Mouse (Mus musculus) erythroblast, embryonic 14.5 days (primary cell): ENCODE measurements around the gene Zfp827. TPM values are rescaled to one million over a fixed set of nuclear protein-coding genes. Genes with fewer than 3 reads are reported as not detected.
"Not testable (repeated sequence)": the region's sequence is repeated elsewhere in the genome, so short reads cannot be mapped to it uniquely, and the experiment has no call there.

Experiments used
- H3K27me3 ChIP-seq: 2 replicates; pipeline ENCODE4 v1.6.1; 2012; ENCODE audit warnings: inconsistent platforms; ENCODE audit not compliant: control insufficient read depth
- H3K36me3 ChIP-seq: 2 replicates; pipeline ENCODE4 v1.6.1; 2012; ENCODE audit warnings: mild to moderate bottlenecking, inconsistent platforms; ENCODE audit not compliant: control insufficient read depth
- H3K4me1 ChIP-seq: 2 replicates; pipeline ENCODE4 v1.6.1; 2012; ENCODE audit warnings: inconsistent platforms; ENCODE audit not compliant: control insufficient read depth
- H3K4me3 ChIP-seq: replicated peaks from 2 replicates; pipeline ENCODE3; 2012; ENCODE audit warnings: moderate library complexity, mild to moderate bottlenecking, inconsistent platforms
- H3K9me3 ChIP-seq: 2 replicates; pipeline ENCODE4 v1.6.1; 2012; ENCODE audit warnings: low read length, inconsistent platforms, mixed read lengths; ENCODE audit not compliant: control insufficient read depth
- GATA1 ChIP-seq: IDR thresholded peaks from 2 replicates; pipeline ENCODE4 v1.6.1; 2012; ENCODE audit warnings: low read length, inconsistent platforms, mixed read lengths
- TAL1 ChIP-seq: IDR thresholded peaks from 3 replicates; pipeline ENCODE4 v1.6.1; 2012; ENCODE audit warnings: low read length, inconsistent platforms, mixed read lengths
- polyA plus RNA-seq: library from polyadenylated mRNA; stranded (reverse); fragments of >175 nt; gene quantifications from 2 replicates; pipeline ENCODE4 v1.2.3, GENCODE M21; 2012

The Zfp827 gene
- polyA plus RNA-seq, 1 experiment, result 0.03 TPM

DNA sequence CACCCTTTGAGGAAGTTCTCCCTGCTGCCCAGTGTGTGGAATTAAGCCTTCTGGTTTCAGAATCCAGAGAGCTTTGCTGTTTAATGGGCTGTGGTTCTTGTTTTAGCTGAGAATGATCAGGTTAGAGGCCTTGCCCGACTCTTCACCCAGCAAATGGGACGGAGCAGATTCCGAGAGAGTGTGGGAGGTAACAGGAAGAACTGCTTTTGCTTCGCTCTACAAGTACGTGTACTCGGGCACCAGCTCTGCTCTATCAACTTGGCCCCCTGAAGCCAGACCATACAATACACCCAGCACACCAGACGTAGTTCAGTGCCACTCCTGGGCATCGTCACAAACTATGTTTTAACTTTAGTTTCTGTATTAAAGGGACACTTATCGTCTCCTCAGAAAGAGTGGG lies 85.3 kb downstream of the Zfp827 start:
- H3K4me1 ChIP-seq, result peaks cover 3% of the 10 kb centered on the region; the same call in 1 of the 2 replicates
- H3K36me3 ChIP-seq, result no peaks in the 10 kb centered on the region; the same call in 1 of the 2 replicates
- TF ChIP-seq GATA1 (no peak), TAL1 (no peak)
- H3K27me3 ChIP-seq, result no peaks in the 10 kb centered on the region
- no peak overlapping the region for H3K4me3 ChIP-seq
- no peaks in the 10 kb centered on the region; the same call in 1 of the 2 replicates for H3K9me3 ChIP-seq

DNA sequence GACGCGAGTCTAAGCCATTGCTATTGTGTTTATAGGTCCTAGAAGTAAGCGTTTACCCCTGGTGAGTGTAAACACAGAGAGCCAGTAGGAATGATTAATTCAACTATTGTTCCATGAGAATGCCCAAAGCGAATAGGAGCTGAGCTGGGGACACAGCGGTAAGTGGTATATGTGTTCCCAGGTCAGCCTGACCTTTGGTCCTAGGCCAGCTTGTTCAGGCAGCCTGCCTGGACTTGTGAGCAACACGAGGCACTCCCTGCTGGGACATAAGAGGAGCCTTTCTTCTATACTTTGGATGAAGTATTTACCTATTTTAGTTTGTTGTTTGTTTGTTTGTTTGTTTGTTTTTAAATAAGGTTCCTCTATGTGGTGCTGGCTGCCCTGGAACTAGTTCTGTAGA lies 86.3 kb downstream of the Zfp827 start:
- Histone ChIP-seq H3K4me3 (no peak overlapping the region), H3K36me3 (no peaks in the 10 kb centered on the region; the same call in 1 of the 2 replicates), H3K4me1 (peaks cover 3% of the 10 kb centered on the region; the same call in 1 of the 2 replicates), H3K27me3 (no peaks in the 10 kb centered on the region), H3K9me3 (no peaks in the 10 kb centered on the region; the same call in 1 of the 2 replicates)
- TF ChIP-seq TAL1 (no peak), GATA1 (no peak)

DNA sequence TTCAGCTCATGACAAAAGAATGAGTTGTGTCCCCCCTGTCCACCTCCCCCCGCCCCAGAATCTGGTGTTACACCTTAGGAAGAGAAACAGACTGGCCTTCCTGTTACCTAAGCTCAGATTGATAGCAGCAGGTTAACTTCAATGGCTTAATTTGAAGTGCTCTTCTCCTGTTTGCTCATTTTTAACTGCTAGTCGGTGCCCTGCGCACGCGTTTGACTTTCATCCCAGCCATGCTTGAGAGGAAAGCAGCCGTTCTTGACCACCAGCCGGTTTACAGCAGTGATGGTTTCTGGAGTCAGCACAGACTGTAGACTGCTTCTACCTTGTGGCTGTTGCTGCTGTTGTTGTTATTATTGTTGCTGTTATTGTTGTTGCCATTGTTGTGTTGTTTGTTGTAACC lies 88.2 kb downstream of the Zfp827 start:
- no peak for TF ChIP-seq TAL1
- TF ChIP-seq GATA1, result no peak
- Histone ChIP-seq H3K27me3 (no peaks in the 10 kb centered on the region), H3K9me3 (no peaks in the 10 kb centered on the region; the same call in 1 of the 2 replicates), H3K36me3 (no peaks in the 10 kb centered on the region), H3K4me1 (peaks cover 3% of the 10 kb centered on the region; the same call in 1 of the 2 replicates), H3K4me3 (no peak overlapping the region)

DNA sequence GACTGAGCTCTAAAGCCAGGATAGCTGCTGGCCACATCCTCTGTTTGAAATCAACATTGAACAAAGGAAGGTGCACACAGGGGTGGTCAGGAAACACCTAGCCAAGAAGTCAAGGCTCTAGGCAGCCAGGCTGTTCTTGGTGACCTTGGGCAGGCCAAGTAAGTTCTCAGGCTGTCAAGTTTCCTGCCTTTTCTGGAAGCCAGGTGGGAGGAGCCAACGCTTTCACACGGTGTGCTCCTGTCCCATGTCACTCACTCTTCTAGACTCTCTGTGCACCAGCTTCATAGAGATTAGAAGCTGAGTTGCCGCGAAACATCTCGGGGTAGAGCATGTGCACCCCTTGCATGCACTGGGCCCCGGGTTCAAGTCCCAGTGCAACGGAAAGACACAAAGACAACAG lies 89.5 kb downstream of the Zfp827 start:
- no peak for TF ChIP-seq TAL1
- no peak for TF ChIP-seq GATA1
- H3K9me3 ChIP-seq, result no peaks in the 10 kb centered on the region
- no peak overlapping the region for H3K4me3 ChIP-seq
- no peaks in the 10 kb centered on the region for H3K27me3 ChIP-seq
- no peaks in the 10 kb centered on the region for H3K36me3 ChIP-seq
- H3K4me1 ChIP-seq, result no peaks in the 10 kb centered on the region; the same call in 1 of the 2 replicates

DNA sequence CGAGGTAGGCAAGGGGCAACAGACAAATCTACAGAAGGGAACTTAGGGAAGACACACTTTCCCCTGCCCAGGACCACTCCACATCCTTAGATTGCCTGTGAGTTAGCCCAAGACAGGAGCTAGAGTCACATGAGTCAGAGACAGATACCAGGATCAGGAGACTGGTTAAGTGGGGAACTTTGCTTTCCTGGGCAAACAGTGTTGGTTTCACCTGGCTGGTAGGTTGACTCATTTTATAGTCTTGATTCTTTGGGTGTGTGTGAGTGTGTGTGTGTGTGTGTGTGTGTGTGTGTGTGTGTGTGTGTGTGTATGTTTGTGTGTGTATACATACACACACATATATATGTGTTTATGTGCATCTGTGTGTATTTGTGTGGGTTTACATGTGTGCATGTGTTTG lies 93.4 kb downstream of the Zfp827 start:
- TF ChIP-seq GATA1, result no peak
- TF ChIP-seq TAL1, result no peak
- no peaks in the 10 kb centered on the region for H3K27me3 ChIP-seq
- no peaks in the 10 kb centered on the region for H3K9me3 ChIP-seq
- no peaks in the 10 kb centered on the region for H3K4me1 ChIP-seq
- no peak overlapping the region for H3K4me3 ChIP-seq
- no peaks in the 10 kb centered on the region for H3K36me3 ChIP-seq

DNA sequence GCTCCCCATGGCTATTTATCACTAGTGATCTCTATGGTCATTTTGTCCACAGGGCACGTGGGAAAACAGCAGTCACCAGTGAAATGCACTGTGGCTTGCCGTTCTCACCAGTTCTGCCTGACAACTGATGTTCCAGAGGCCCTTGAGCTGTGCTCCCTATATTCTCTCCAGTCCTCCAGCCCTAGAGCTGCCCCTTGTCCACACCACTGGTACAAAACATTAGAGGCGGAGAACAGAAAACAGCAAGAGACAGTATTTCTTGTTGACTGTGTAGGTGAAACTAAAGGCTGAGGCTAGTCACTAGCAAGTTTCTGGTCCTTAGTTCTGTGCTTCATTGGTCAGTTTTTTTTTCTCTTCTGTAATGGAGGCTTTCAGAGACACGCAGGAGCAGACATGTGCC lies 96.0 kb downstream of the Zfp827 start:
- Histone ChIP-seq H3K36me3 (no peaks in the 10 kb centered on the region), H3K27me3 (no peaks in the 10 kb centered on the region), H3K9me3 (no peaks in the 10 kb centered on the region), H3K4me1 (no peaks in the 10 kb centered on the region), H3K4me3 (no peak overlapping the region)
- no peak for TF ChIP-seq GATA1
- TF ChIP-seq TAL1, result no peak

DNA sequence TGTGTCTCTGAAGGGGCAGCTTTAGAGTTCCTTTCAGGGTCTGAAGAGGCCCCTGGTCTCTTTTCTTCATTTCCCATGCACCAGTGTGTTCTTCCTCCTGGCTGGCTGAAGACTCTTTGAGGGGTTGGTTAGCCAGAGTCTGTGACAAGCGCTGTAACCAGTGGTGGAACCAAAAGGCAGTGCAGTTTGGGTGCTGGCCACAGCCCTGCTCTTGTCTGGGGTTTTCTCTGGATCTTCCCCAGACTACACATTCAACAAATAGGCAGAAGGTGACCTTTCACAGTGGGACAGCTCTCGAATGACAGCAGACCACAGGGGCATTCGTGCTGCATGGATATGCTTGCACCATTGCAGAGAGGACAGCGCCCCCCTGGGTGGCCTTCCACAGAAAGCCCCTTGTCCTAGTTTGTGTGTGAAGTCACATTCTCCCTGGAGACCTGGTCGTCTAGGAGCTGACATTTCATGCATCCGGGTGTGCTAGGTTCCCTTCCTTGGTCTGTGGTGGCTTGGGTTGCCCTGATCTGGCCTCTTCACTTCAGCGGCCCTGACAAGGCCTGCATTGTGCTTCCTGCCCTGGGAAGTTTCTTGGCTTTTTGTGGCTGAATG lies 99.1 kb downstream of the Zfp827 start:
- no peaks in the 10 kb centered on the region for H3K4me1 ChIP-seq
- no peak overlapping the region for H3K4me3 ChIP-seq
- H3K36me3 ChIP-seq, result peaks cover 2% of the 10 kb centered on the region; the same call in 1 of the 2 replicates
- TF ChIP-seq GATA1, result no peak
- TF ChIP-seq TAL1, result no peak
- H3K27me3 ChIP-seq, result no peaks in the 10 kb centered on the region
- no peaks in the 10 kb centered on the region for H3K9me3 ChIP-seq

DNA sequence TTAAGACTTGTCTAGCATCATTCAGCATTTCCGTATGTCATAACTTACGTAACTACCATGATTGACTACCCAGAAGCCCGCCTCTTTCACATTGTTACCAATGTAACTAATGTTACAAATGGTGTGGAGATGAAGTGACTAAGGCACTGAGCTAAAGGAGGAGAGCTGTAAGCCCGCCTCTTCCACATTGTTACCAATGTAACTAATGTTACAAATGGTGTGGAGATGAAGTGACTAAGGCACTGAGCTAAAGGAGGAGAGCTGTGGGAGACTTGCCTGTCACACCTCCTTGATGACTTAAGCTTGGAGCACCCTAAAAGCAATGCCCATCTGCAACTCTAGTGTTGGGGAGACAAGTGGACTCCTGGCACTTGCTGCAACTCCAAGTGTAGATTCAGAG lies 100.3 kb downstream of the Zfp827 start:
- H3K4me3 ChIP-seq, H3K36me3 ChIP-seq, H3K9me3 ChIP-seq, H3K4me1 ChIP-seq, H3K27me3 ChIP-seq: not testable (repeated sequence)

DNA sequence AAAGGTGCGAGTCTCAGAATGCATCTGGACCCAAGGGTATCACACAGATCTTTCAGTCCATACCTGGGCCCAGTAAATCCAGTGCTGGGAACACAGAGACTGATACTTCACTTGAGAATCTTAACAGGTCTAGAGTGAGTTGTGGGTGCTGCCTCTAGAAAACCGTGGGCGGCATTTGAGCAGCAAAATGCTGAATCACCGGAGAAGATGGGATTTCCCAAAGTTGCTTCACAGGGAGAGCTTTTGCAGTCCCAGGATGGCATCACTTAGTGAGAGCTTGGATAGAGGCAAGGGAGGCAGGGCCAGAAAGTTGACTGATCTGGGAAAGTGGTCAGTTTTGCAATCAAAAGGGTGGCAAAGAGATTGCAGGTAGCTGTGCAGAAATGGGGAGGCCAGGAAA lies 111.4 kb downstream of the Zfp827 start:
- Histone ChIP-seq H3K4me3 (no peak overlapping the region), H3K4me1 (no peaks in the 10 kb centered on the region), H3K27me3 (no peaks in the 10 kb centered on the region), H3K9me3 (no peaks in the 10 kb centered on the region), H3K36me3 (no peaks in the 10 kb centered on the region; the same call in 1 of the 2 replicates)
- TF ChIP-seq GATA1 (no peak), TAL1 (no peak)

DNA sequence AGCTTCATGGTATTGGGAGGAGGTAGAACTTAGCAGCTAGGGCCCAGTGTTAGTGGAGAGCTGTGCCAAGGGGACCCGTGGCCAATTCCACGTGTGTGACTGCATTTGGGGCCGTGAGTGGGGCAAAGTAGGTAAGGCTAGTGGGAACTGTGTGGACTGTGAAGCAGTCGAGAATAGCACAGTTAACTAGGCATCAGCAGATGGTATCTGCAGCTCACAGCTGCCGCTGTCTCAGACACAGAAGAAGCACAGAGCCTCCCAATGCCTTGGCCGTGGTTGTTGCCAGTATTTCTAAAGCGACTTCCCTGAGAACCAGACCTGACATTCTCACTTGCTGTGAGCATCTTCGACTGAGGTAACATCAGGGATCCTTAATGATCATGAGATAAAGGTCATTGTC lies 112.7 kb downstream of the Zfp827 start:
- TF ChIP-seq TAL1, result no peak
- no peak for TF ChIP-seq GATA1
- Histone ChIP-seq H3K4me3 (no peak overlapping the region), H3K4me1 (no peaks in the 10 kb centered on the region), H3K36me3 (no peaks in the 10 kb centered on the region; the same call in 1 of the 2 replicates), H3K27me3 (no peaks in the 10 kb centered on the region), H3K9me3 (no peaks in the 10 kb centered on the region)
